9 mouse cellular contexts compared by ENCODE assay signal in the genomic region with DNA sequence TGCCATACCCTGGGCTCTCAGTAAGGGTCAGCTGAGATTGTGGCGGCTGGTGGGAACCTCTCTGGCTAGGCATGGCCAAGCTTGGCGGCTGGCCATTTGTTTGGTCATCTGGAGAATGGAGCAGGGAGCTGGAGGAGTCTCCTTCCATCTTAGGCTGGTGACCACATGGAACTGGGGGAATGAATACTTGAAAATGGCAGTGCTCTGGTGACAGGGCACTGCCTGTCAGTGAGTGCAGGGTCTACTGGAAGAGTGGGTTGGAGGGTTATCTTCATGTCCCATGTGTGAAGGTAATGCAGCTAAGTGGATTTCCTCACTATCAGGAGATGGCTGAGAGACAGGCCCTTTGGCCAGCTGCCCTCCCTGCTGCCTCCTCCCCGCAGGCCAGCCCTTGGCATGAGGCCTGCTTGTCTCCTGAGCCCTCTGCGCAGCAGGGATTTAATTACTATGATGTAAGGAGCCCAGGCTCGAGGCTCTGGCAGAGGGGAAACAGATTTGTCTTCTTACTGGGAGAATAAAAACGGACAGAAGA. TPM values are rescaled to one million over a fixed set of nuclear protein-coding genes. Genes with fewer than 3 reads are reported as not detected.
DNase-seq lines count a peak whose midpoint lies in the region; ATAC-seq and TF ChIP-seq lines count a peak whose summit lies in the region.
"Had no signal": no experiment of that assay in that cellular context is flagged by ENCODE, and none has a peak within 500 bp of the region (broad histone marks: within the 10 kb centered on the region; RNA-seq: fewer than 3 reads in every experiment).

No protein-coding gene starts in this region.

- no peak for ATAC-seq in liver, postnatal 0 days

- H3K27me3 ChIP-seq in liver, postnatal 0 days (ENCODE audit: insufficient read depth, low read length) = 0 out of 2 replicates have a peak, but pooled peaks cover 9% of the 10 kb centered on the region

- TF ChIP-seq EP300 in liver, postnatal 0 days (IDR thresholded peaks at IDR 0.05; ENCODE audit: low read depth) = no peak

- no peaks in the 10 kb centered on the region for H3K9me3 ChIP-seq in liver, postnatal 0 days (ENCODE audit: low read length)

- 49% methylated on average over 6 of the region's 6 CpGs for WGBS in liver, postnatal 0 days (ENCODE audit: insufficient replicate concordance)

- intact Hi-C loops in gastrocnemius, adult 2 months (cut with DNase I) = no loop called here

- no peak overlapping the region for H3K4me3 ChIP-seq in gastrocnemius, adult 2 months
- H3K4me3 ChIP-seq in liver, postnatal 0 days (ENCODE audit: low read depth, low read length) = no peak overlapping the region

- no peaks in the 10 kb centered on the region for H3K4me1 ChIP-seq in liver, postnatal 0 days (ENCODE audit: insufficient read depth)

- no peak for TF ChIP-seq CTCF in gastrocnemius, adult 2 months (IDR thresholded peaks at IDR 0.05)
- no peak for TF ChIP-seq CTCF in liver, postnatal 0 days (IDR thresholded peaks at IDR 0.05; ENCODE audit: low read depth)

- peak; percentile 70 for DNase-seq in kidney, postnatal 14 days
- DNase-seq in kidney, adult 9 months = no peak
- peak; percentile 73 for DNase-seq in adrenal gland, postnatal 25 days
- DNase-seq in gastrocnemius, adult 2 months = peak; percentile 85
- DNase-seq in lung, postnatal 14 days = peak; percentile 41
- no peak for DNase-seq in frontal cortex, postnatal 10 days (ENCODE audit: low spot score in 2 of 2)
- no peak for DNase-seq in liver, postnatal 0 days
- DNase-seq in thymus, postnatal 10 days (ENCODE audit: low spot score in 2 of 2) = no peak

- H3K4me2 ChIP-seq in liver, postnatal 0 days (ENCODE audit: low read depth, low read length) = no peak overlapping the region

- no peak overlapping the region; the same call in 1 of the 2 replicates for H3K27ac ChIP-seq in gastrocnemius, adult 2 months
- no peak overlapping the region for H3K27ac ChIP-seq in liver, postnatal 0 days (ENCODE audit: low read depth)

- H3K9ac ChIP-seq in liver, postnatal 0 days (replicated peaks) = no peak overlapping the region

- H3K36me3 ChIP-seq in liver, postnatal 0 days (replicated peaks; ENCODE audit: insufficient read depth, low read length) = no peaks in the 10 kb centered on the region

RNA-seq across cellular contexts. Expression of a gene that starts 14.7 kb away (rescaled TPM):
- total RNA-seq in adrenal gland, postnatal 25 days (2021) = 4.1 and 5.5 TPM in 2 replicates
- total RNA-seq in gastrocnemius, adult 2 months (2021) = 1 to 10 TPM; 1.4 to 4.1 TPM
- 0.04 TPM in 2 replicates for polyA plus RNA-seq in liver, postnatal 0 days (2015; fragmentation: Nextera tagmentation; extraction: Ambion mirVana)
- total RNA-seq: hematopoietic stem cell, adult 5-6 weeks had no signal

Comparison
In these comparisons a context has a peak if more than half of its experiments do, and no peak if none do; other contexts are left out.
1. DNase-seq: peak in kidney, postnatal 14 days (single experiment), adrenal gland, postnatal 25 days (single experiment), gastrocnemius, adult 2 months (single experiment) and lung, postnatal 14 days (single experiment); none in kidney, adult 9 months (single experiment), frontal cortex, postnatal 10 days (0 of 2), liver, postnatal 0 days (single experiment) and thymus, postnatal 10 days (0 of 2).